Mouse (Mus musculus) C2C12 (cell line): ENCODE measurements around the gene Emilin1.

Experiments
- CEBPB ChIP-seq: IDR thresholded peaks from one replicate; pipeline ENCODE4 v1.6.1; 2011; ENCODE audit warnings: low read depth, mild to moderate bottlenecking, control low read depth, moderate library complexity
- CTCF ChIP-seq: IDR thresholded peaks from one replicate; pipeline ENCODE4 v1.5.1; 2011; ENCODE audit not compliant: control insufficient read depth, insufficient read depth, insufficient read length
- FOSL1 ChIP-seq: IDR thresholded peaks from one replicate; pipeline ENCODE4 v1.8.0; 2011; ENCODE audit warnings: mild to moderate bottlenecking, low read length; ENCODE audit not compliant: poor library complexity, insufficient read depth, severe bottlenecking
- MAX ChIP-seq: IDR thresholded peaks from one replicate; pipeline ENCODE4 v1.6.1; 2011; ENCODE audit warnings: mild to moderate bottlenecking, control low read depth
- MYOD1 ChIP-seq: IDR thresholded peaks from one replicate; pipeline ENCODE4 v1.6.1; 2011; ENCODE audit warnings: low read depth; ENCODE audit not compliant: control insufficient read depth, insufficient read length
- MYOG ChIP-seq: IDR thresholded peaks from one replicate; pipeline ENCODE4 v1.6.1; 2011; ENCODE audit not compliant: control insufficient read depth, insufficient read length; ENCODE audit errors: extremely low read depth
- USF1 ChIP-seq: IDR thresholded peaks from one replicate; pipeline ENCODE4 v1.6.1; 2011; ENCODE audit warnings: low read depth, mild to moderate bottlenecking, control low read depth, moderate library complexity

DNA sequence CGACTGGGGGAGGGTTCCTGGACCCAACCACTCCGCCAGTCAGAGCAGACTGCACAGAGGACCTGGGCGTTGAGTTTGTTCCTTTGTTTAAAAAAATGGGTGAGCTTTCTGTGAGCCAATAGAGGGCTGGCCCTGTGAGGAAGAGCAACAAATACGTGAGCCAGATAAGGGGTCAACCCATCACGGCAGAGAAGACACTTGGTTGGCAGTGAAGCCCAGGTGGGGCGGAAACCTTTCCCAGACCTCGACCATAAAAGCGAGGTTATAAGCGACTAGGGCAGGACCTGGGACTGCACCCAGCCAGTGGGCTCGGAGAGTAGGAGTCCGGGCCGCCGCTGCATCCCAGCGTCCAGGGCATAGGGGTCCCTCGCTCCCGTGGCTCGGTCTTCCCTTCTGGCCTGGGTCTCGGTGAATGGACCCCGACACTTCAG, 25.9 kb upstream of the Emilin1 start:
- TF ChIP-seq CTCF (no peak), MYOD1 (no peak), MAX (no peak), CEBPB (no peak), MYOG (no peak), USF1 (no peak), FOSL1 (no peak)
